ENCODE assay signal across 21 mouse cellular contexts in genomic region chr15:97719494-97719893, GRCm38 (mm10). TPM values are rescaled to one million over a fixed set of nuclear protein-coding genes. Genes with fewer than 3 reads are reported as not detected.
DNase-seq lines count a peak whose midpoint lies in the region; ATAC-seq and TF ChIP-seq lines count a peak whose summit lies in the region.
"Had no signal": no experiment of that assay in that cellular context is flagged by ENCODE, and none has a peak within 500 bp of the region (broad histone marks: within the 10 kb centered on the region; RNA-seq: fewer than 3 reads in every experiment).

No protein-coding gene starts in this region.

- peaks cover 17% of the 10 kb centered on the region for H3K4me1 ChIP-seq in heart, embryonic 16.5 days (ENCODE audit: control insufficient read depth, insufficient read depth, low read length)
- H3K4me1 ChIP-seq in liver, adult 2 months (ENCODE audit: control insufficient read depth, insufficient read depth, low read length) = no peaks in the 10 kb centered on the region
- H3K4me1 ChIP-seq in liver, embryonic 11.5 days (replicated peaks; ENCODE audit: control insufficient read depth, insufficient read depth, low read length) = no peaks in the 10 kb centered on the region
- H3K4me1 ChIP-seq in E14TG2a.4 (replicated peaks; ENCODE audit: low read depth, low read length) = peaks cover 5% of the 10 kb centered on the region; the same call in 1 of the 2 replicates
- H3K4me1 ChIP-seq in limb, embryonic 15.5 days = peaks cover 16% of the 10 kb centered on the region

- no peaks in the 10 kb centered on the region for H3K36me3 ChIP-seq in heart, embryonic 16.5 days (ENCODE audit: control insufficient read depth, insufficient read depth)
- H3K36me3 ChIP-seq in liver, adult 2 months (ENCODE audit: control insufficient read depth, insufficient read depth, low read length) = no peaks in the 10 kb centered on the region
- H3K36me3 ChIP-seq in liver, embryonic 11.5 days (ENCODE audit: control insufficient read depth, insufficient read depth, low read length) = no peaks in the 10 kb centered on the region
- no peaks in the 10 kb centered on the region for H3K36me3 ChIP-seq in E14TG2a.4 (ENCODE audit: insufficient read depth, low read length)
- H3K36me3 ChIP-seq in limb, embryonic 15.5 days = no peaks in the 10 kb centered on the region
- H3K36me3 ChIP-seq: embryonic facial prominence, embryonic 12.5 days; limb, embryonic 13.5 days; midbrain, embryonic 10.5 days had no signal

- H3K27ac ChIP-seq in heart, embryonic 16.5 days (ENCODE audit: low read length) = peak overlapping the region; percentile 85
- H3K27ac ChIP-seq in liver, adult 2 months (replicated peaks; ENCODE audit: insufficient read depth, low read depth, low read length) = peak overlapping the region; percentile 89
- H3K27ac ChIP-seq in liver, embryonic 11.5 days (ENCODE audit: low read depth, low read length) = no peak overlapping the region
- H3K27ac ChIP-seq in limb, embryonic 15.5 days = 0 out of 2 replicates have a peak overlapping the region, but pooled peaks have one; percentile 5
- H3K27ac ChIP-seq: embryonic facial prominence, embryonic 12.5 days; limb, embryonic 13.5 days; macrophage; stomach, postnatal 0 days had no signal

- TF ChIP-seq POLR2A in liver, adult 2 months (IDR thresholded peaks at IDR 0.05; ENCODE audit: extremely low read depth, insufficient read depth, low read length) = no peak

- no peaks in the 10 kb centered on the region for H3K27me3 ChIP-seq in heart, embryonic 16.5 days (ENCODE audit: control insufficient read depth, insufficient read depth, low read length)
- H3K27me3 ChIP-seq in liver, adult 2 months (ENCODE audit: control insufficient read depth, insufficient read depth, low read length) = no peaks in the 10 kb centered on the region
- 0 out of 2 replicates have a peak, but pooled peaks cover 3% of the 10 kb centered on the region for H3K27me3 ChIP-seq in liver, embryonic 11.5 days (replicated peaks; ENCODE audit: control insufficient read depth, insufficient read depth, low read length)
- peaks cover 6% of the 10 kb centered on the region for H3K27me3 ChIP-seq in E14TG2a.4 (ENCODE audit: insufficient read depth, low read length)
- no peaks in the 10 kb centered on the region for H3K27me3 ChIP-seq in limb, embryonic 15.5 days
- H3K27me3 ChIP-seq: embryonic facial prominence, embryonic 12.5 days; limb, embryonic 13.5 days had no signal

- DNase-seq in heart, adult 8-10 months (ENCODE audit: low spot score) = no peak
- no peak for DNase-seq in liver, adult 2 months (ENCODE audit: extremely low read depth, low read depth, low spot score)
- no peak for DNase-seq in liver, embryonic 11.5 days (ENCODE audit: low spot score)
- no peak for DNase-seq in adrenal gland, postnatal 10 days
- DNase-seq: cerebellum, adult 11 months; gastrocnemius, postnatal 36 days; right cerebral cortex, postnatal 25 days had no signal

- no peaks in the 10 kb centered on the region for H3K79me2 ChIP-seq in liver, adult 2 months (ENCODE audit: control insufficient read depth, insufficient read depth, low read length)

- WGBS in heart, embryonic 16.5 days = 91% methylated on average over 12 of the region's 12 CpGs
- WGBS in liver, adult 2 months = 86% methylated on average over 12 of the region's 12 CpGs
- 88% methylated on average over 12 of the region's 12 CpGs for WGBS in liver, embryonic 11.5 days
- WGBS in limb, embryonic 15.5 days = 89% methylated on average over 12 of the region's 12 CpGs

- no peak for TF ChIP-seq CTCF in liver, adult 2 months (IDR thresholded peaks at IDR 0.05; ENCODE audit: low read depth, low read length)
- no peak for TF ChIP-seq CTCF in E14TG2a.4 (conservative IDR thresholded peaks at IDR 0.05; ENCODE audit: low read length)

- H3K9ac ChIP-seq in heart, embryonic 16.5 days (ENCODE audit: low read length) = 0 out of 2 replicates have a peak overlapping the region, but pooled peaks have one; percentile 8
- peak overlapping the region; percentile 51; the same call in 1 of the 2 replicates for H3K9ac ChIP-seq in liver, adult 2 months (ENCODE audit: low read depth, low read length)
- no peak overlapping the region for H3K9ac ChIP-seq in liver, embryonic 11.5 days (ENCODE audit: low read depth, low read length)
- H3K9ac ChIP-seq in limb, embryonic 15.5 days = no peak overlapping the region
- H3K9ac ChIP-seq: embryonic facial prominence, embryonic 12.5 days; limb, embryonic 13.5 days had no signal

- H3K4me2 ChIP-seq in heart, embryonic 16.5 days (ENCODE audit: low read depth, low read length) = peak overlapping the region; percentile 35; the same call in 1 of the 2 replicates
- no peak overlapping the region for H3K4me2 ChIP-seq in liver, embryonic 11.5 days
- no peak overlapping the region for H3K4me2 ChIP-seq in limb, embryonic 15.5 days
- H3K4me2 ChIP-seq: embryonic facial prominence, embryonic 12.5 days; limb, embryonic 13.5 days had no signal

- H3K9me3 ChIP-seq in heart, embryonic 16.5 days (replicated peaks; ENCODE audit: control insufficient read depth, low read length) = no peaks in the 10 kb centered on the region
- H3K9me3 ChIP-seq in liver, embryonic 11.5 days (ENCODE audit: control insufficient read depth, low read length) = no peaks in the 10 kb centered on the region
- H3K9me3 ChIP-seq in E14TG2a.4 (ENCODE audit: low read length) = peaks cover 12% of the 10 kb centered on the region
- H3K9me3 ChIP-seq in limb, embryonic 15.5 days = no peaks in the 10 kb centered on the region
- H3K9me3 ChIP-seq: embryonic facial prominence, embryonic 12.5 days; limb, embryonic 13.5 days; midbrain, embryonic 10.5 days had no signal

- no peak overlapping the region for H3K4me3 ChIP-seq in heart, embryonic 16.5 days (ENCODE audit: low read length)
- no peak overlapping the region for H3K4me3 ChIP-seq in liver, adult 2 months (ENCODE audit: insufficient read depth, low read depth, low read length)
- H3K4me3 ChIP-seq in liver, embryonic 11.5 days (ENCODE audit: low read depth, low read length) = no peak overlapping the region
- H3K4me3 ChIP-seq in E14TG2a.4 (replicated peaks; ENCODE audit: low read length) = 0 out of 2 replicates have a peak overlapping the region, but pooled peaks have one; percentile 23
- H3K4me3 ChIP-seq in limb, embryonic 15.5 days = no peak overlapping the region
- H3K4me3 ChIP-seq: embryonic facial prominence, embryonic 12.5 days; erythroblast, embryonic 14.5 days; limb, embryonic 13.5 days; midbrain, embryonic 10.5 days had no signal

- ATAC-seq in heart, embryonic 16.5 days (replicated peaks; ENCODE audit: extremely low read depth, insufficient read depth, low FRiP score) = no peak
- ATAC-seq in liver, embryonic 11.5 days (replicated peaks; ENCODE audit: low FRiP score) = no peak
- no peak for ATAC-seq in limb, embryonic 15.5 days (ENCODE audit: insufficient number of reproducible peaks, low FRiP score, low TSS enrichment, low read depth)
- ATAC-seq in granulocyte monocyte progenitor cell, adult 5-6 weeks (replicated peaks; ENCODE audit: poor library complexity, severe bottlenecking) = no peak
- ATAC-seq: activated CD4-positive, CD25-positive, alpha-beta regulatory T cell, adult 4 months; forebrain, embryonic 14.5 days; hindbrain, embryonic 16.5 days; intestine, embryonic 16.5 days had no signal

RNA-seq across cellular contexts. Expression of gene Endou, which starts 11.6 kb away (rescaled TPM):
- 2.8 and 9.6 TPM in 2 replicates for polyA plus RNA-seq in heart, embryonic 16.5 days (2015; fragmentation: Nextera tagmentation; extraction: Ambion mirVana)
- 1 to 10 TPM; 1.3 to 2.3 (median 1.7) TPM for total RNA-seq in heart, adult 8-10 months (2022)
- 0.47 and 0.55 TPM in 2 replicates for total RNA-seq in liver, adult 2 months (2014; rRNA removed)
- 0.21 and 0.32 TPM in 2 replicates for polyA plus RNA-seq in liver, adult 2 months (2012; rRNA removed)
- polyA plus RNA-seq in liver, embryonic 11.5 days (2014; fragmentation: Nextera tagmentation; extraction: Ambion mirVana) = not detected in 2 replicates
- polyA plus RNA-seq in limb, embryonic 15.5 days (2015; fragmentation: Nextera tagmentation; extraction: Ambion mirVana) = 60.0 and 68.0 TPM in 2 replicates
- total RNA-seq in adrenal gland, postnatal 10 days (2021) = 1 to 10 TPM; 1.1 to 1.2 TPM
- 0.53 and 2.8 TPM in 2 replicates for total RNA-seq in granulocyte monocyte progenitor cell, adult 5-6 weeks (2014; fragmentation: Nextera tagmentation)
- 1.7 and 2.2 TPM in 2 replicates for total RNA-seq in granulocyte monocyte progenitor cell, adult 5-6 weeks (2017)
- polyA plus RNA-seq: erythroblast, embryonic 14.5 days had no signal

RNA-seq across cellular contexts. Expression of gene Rpap3, which starts 13.9 kb away (rescaled TPM):
- polyA plus RNA-seq in heart, embryonic 16.5 days (2015; fragmentation: Nextera tagmentation; extraction: Ambion mirVana) = 18.1 and 22.9 TPM in 2 replicates
- total RNA-seq in heart, adult 8-10 months (2022) = 10 to 100 TPM; 13.4 to 17.9 (median 15.3) TPM
- total RNA-seq in liver, adult 2 months (2014; rRNA removed) = 7.7 and 8.7 TPM in 2 replicates
- polyA plus RNA-seq in liver, adult 2 months (2012; rRNA removed) = 2.2 and 2.5 TPM in 2 replicates
- polyA plus RNA-seq in liver, embryonic 11.5 days (2014; fragmentation: Nextera tagmentation; extraction: Ambion mirVana) = 35.5 and 41.4 TPM in 2 replicates
- 20.8 and 21.2 TPM in 2 replicates for polyA plus RNA-seq in limb, embryonic 15.5 days (2015; fragmentation: Nextera tagmentation; extraction: Ambion mirVana)
- 10 to 100 TPM; 14.1 to 18.8 TPM for total RNA-seq in adrenal gland, postnatal 10 days (2021)
- total RNA-seq in granulocyte monocyte progenitor cell, adult 5-6 weeks (2014; fragmentation: Nextera tagmentation) = 25.7 and 31.1 TPM in 2 replicates
- total RNA-seq in granulocyte monocyte progenitor cell, adult 5-6 weeks (2017) = 33.2 and 46.7 TPM in 2 replicates

RNA-seq across cellular contexts. Expression of gene Rapgef3, which starts 48.3 kb away (rescaled TPM):
- polyA plus RNA-seq in heart, embryonic 16.5 days (2015; fragmentation: Nextera tagmentation; extraction: Ambion mirVana) = 26.3 and 28.7 TPM in 2 replicates
- 10 to 100 TPM; 20.5 to 27.4 (median 23.8) TPM for total RNA-seq in heart, adult 8-10 months (2022)
- 1.8 and 3.2 TPM in 2 replicates for total RNA-seq in liver, adult 2 months (2014; rRNA removed)
- 2.7 and 4.9 TPM in 2 replicates for polyA plus RNA-seq in liver, adult 2 months (2012; rRNA removed)
- 4.1 and 4.5 TPM in 2 replicates for polyA plus RNA-seq in liver, embryonic 11.5 days (2014; fragmentation: Nextera tagmentation; extraction: Ambion mirVana)
- polyA plus RNA-seq in limb, embryonic 15.5 days (2015; fragmentation: Nextera tagmentation; extraction: Ambion mirVana) = 9.8 and 10.7 TPM in 2 replicates
- 10 to 100 TPM; 22.1 to 24.2 TPM for total RNA-seq in adrenal gland, postnatal 10 days (2021)
- 8.4 and 33.0 TPM in 2 replicates for total RNA-seq in granulocyte monocyte progenitor cell, adult 5-6 weeks (2014; fragmentation: Nextera tagmentation)
- 11.9 and 19.1 TPM in 2 replicates for total RNA-seq in granulocyte monocyte progenitor cell, adult 5-6 weeks (2017)
- polyA plus RNA-seq: activated CD4-positive, CD25-positive, alpha-beta regulatory T cell, adult 4 months; erythroblast, embryonic 14.5 days had no signal

RNA-seq across cellular contexts. Expression of gene Slc48a1, which starts 58.8 kb away (rescaled TPM):
- polyA plus RNA-seq in heart, embryonic 16.5 days (2015; fragmentation: Nextera tagmentation; extraction: Ambion mirVana) = 71.0 and 76.0 TPM in 2 replicates
- 10 to 100 TPM; 63.6 to 76.6 (median 67.9) TPM for total RNA-seq in heart, adult 8-10 months (2022)
- total RNA-seq in liver, adult 2 months (2014; rRNA removed) = 15.2 and 21.1 TPM in 2 replicates
- 54.9 and 58.6 TPM in 2 replicates for polyA plus RNA-seq in liver, adult 2 months (2012; rRNA removed)
- polyA plus RNA-seq in liver, embryonic 11.5 days (2014; fragmentation: Nextera tagmentation; extraction: Ambion mirVana) = 55.0 and 62.1 TPM in 2 replicates
- 58.7 and 59.0 TPM in 2 replicates for polyA plus RNA-seq in limb, embryonic 15.5 days (2015; fragmentation: Nextera tagmentation; extraction: Ambion mirVana)
- 10 to 100 TPM; 66.1 to 78.6 TPM for total RNA-seq in adrenal gland, postnatal 10 days (2021)
- total RNA-seq in granulocyte monocyte progenitor cell, adult 5-6 weeks (2014; fragmentation: Nextera tagmentation) = 97.0 and 99.2 TPM in 2 replicates
- 67.6 and 71.6 TPM in 2 replicates for total RNA-seq in granulocyte monocyte progenitor cell, adult 5-6 weeks (2017)

Comparison
In these comparisons a context has a peak if more than half of its experiments do, and no peak if none do; other contexts are left out.
1. H3K9ac ChIP-seq: peak in heart, embryonic 16.5 days (single experiment) and liver, adult 2 months (single experiment); none in liver, embryonic 11.5 days (single experiment) and limb, embryonic 15.5 days (single experiment).